Mouse (Mus musculus) myocyte (in vitro differentiated cells): Measurements from ENCODE around the gene Tcf12. TPM values are rescaled to one million over a fixed set of nuclear protein-coding genes. Genes with fewer than 3 reads are reported as not detected.
A peak's percentile ranks its signal among the peaks of the same experiment; 100 is the strongest.

Source experiments
- H3K27me3 ChIP-seq: one replicate; pipeline ENCODE4 v1.6.1; 2011; ENCODE audit not compliant: control insufficient read depth, insufficient read depth, insufficient read length
- H3K36me3 ChIP-seq: one replicate; pipeline ENCODE4 v1.6.1; 2011; ENCODE audit not compliant: control insufficient read depth, insufficient read depth
- H3K4me2 ChIP-seq: one replicate; pipeline ENCODE4 v1.6.1; 2011; ENCODE audit warnings: low read depth, control low read depth
- H3K4me3 ChIP-seq: one replicate; pipeline ENCODE4 v1.5.1; 2011; ENCODE audit warnings: mild to moderate bottlenecking, control low read depth, moderate library complexity
- H3K79me2 ChIP-seq: one replicate; pipeline ENCODE4 v1.6.1; 2011; ENCODE audit not compliant: control insufficient read depth, insufficient read depth
- H3ac ChIP-seq: one replicate; pipeline ENCODE4 v1.6.1; 2011; ENCODE audit not compliant: control insufficient read depth, insufficient read length
- CEBPB ChIP-seq: IDR thresholded peaks from 2 replicates; pipeline ENCODE4 v1.6.1; 2011; ENCODE audit warnings: mild to moderate bottlenecking, moderate library complexity; ENCODE audit not compliant: poor library complexity, insufficient read depth, severe bottlenecking
- E2F4 ChIP-seq: IDR thresholded peaks from one replicate; pipeline ENCODE4 v1.6.1; 2011; ENCODE audit warnings: mild to moderate bottlenecking, control low read depth, moderate library complexity; ENCODE audit not compliant: insufficient read depth
- MAX ChIP-seq: IDR thresholded peaks from one replicate; pipeline ENCODE4 v1.6.1; 2011; ENCODE audit warnings: low read depth, mild to moderate bottlenecking, control low read depth
- MYOD1 ChIP-seq, 3 experiments: IDR thresholded peaks; one replicate each; pipeline ENCODE4 v1.6.1; 2011; ENCODE audit warnings: control low read depth in 2 of 3, low read depth in 2 of 3, mild to moderate bottlenecking in 2 of 3, moderate library complexity in 1 of 3; ENCODE audit not compliant: insufficient read length in 2 of 3, control insufficient read depth in 1 of 3
- MYOG ChIP-seq, 3 experiments: IDR thresholded peaks; one replicate each; pipeline ENCODE4 v1.6.1; 2011; ENCODE audit warnings: control low read depth in 2 of 3, low read depth in 2 of 3, mild to moderate bottlenecking in 2 of 3; ENCODE audit not compliant: insufficient read length in 2 of 3, control insufficient read depth in 1 of 3, insufficient read depth in 1 of 3
- POLR2A ChIP-seq: IDR thresholded peaks from one replicate; pipeline ENCODE4 v1.6.1; 2011; ENCODE audit warnings: low read depth, mild to moderate bottlenecking, control low read depth, moderate library complexity; ENCODE audit not compliant: insufficient read length
- POLR2AphosphoS2 ChIP-seq: IDR thresholded peaks from one replicate; pipeline ENCODE4 v1.6.1; 2011; ENCODE audit warnings: low read depth, control low read depth; ENCODE audit not compliant: insufficient read length
- REST ChIP-seq: IDR thresholded peaks from one replicate; pipeline ENCODE4 v1.6.1; 2011; ENCODE audit warnings: mild to moderate bottlenecking, control low read depth, moderate library complexity; ENCODE audit not compliant: insufficient read depth, insufficient read length
- SRF ChIP-seq: IDR thresholded peaks from one replicate; pipeline ENCODE4 v1.6.1; 2011; ENCODE audit warnings: low read depth; ENCODE audit not compliant: control insufficient read depth, insufficient read length
- TCF12 ChIP-seq: IDR thresholded peaks from one replicate; pipeline ENCODE4 v1.6.1; 2011; ENCODE audit warnings: mild to moderate bottlenecking, control low read depth; ENCODE audit not compliant: poor library complexity, insufficient read depth, severe bottlenecking
- TCF3 ChIP-seq: IDR thresholded peaks from one replicate; pipeline ENCODE4 v1.6.1; 2011; ENCODE audit warnings: low read depth, control low read depth; ENCODE audit not compliant: insufficient read length
- USF1 ChIP-seq: IDR thresholded peaks from one replicate; pipeline ENCODE4 v1.6.1; 2011; ENCODE audit warnings: low read depth, mild to moderate bottlenecking, control low read depth, moderate library complexity
- polyA plus RNA-seq: library from polyadenylated mRNA; unstranded; fragments of >200 nt; fragmentation: generic; extraction: Trizol; gene quantifications from one replicate; pipeline ENCODE4 v1.2.1, GENCODE M21; 2012; ENCODE audit warnings: missing spikeins

Gene Tcf12
- polyA plus RNA-seq, 1 experiment: 34.6 TPM

DNA sequence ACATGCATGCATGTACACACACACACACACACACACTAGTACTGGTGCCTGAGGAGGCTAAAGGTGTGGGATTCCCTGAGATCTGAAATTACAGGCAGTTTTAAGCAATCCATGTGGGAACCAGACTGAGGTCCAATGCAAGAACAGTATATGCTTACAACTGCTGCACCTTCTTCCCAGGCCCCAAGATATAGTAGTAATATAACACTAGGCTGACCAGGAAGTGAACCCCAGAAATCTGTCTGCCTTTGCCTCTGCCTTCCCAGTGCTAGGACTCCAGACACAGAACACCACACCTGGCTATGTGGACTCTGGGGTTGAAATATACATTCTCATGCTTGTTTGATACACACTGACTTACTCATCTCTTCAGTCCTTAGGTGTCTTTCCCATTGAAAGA lies 6.8 kb upstream of the Tcf12 start:
- no peak for TF ChIP-seq E2F4
- TF ChIP-seq REST: no peak
- no peak for TF ChIP-seq POLR2AphosphoS2
- TF ChIP-seq TCF12: no peak
- no peak for TF ChIP-seq SRF
- TF ChIP-seq TCF3: no peak
- no peak for TF ChIP-seq MYOG (IDR thresholded peaks at IDR 0.05; ENCODE audit: control insufficient read depth in 1 of 3, insufficient read depth in 1 of 3, insufficient read length in 2 of 3, low read depth in 2 of 3)
- TF ChIP-seq USF1: no peak
- no peak for TF ChIP-seq CEBPB
- no peak for TF ChIP-seq MAX
- Histone ChIP-seq H3K4me3 (no peak overlapping the region), H3ac (no peak overlapping the region), H3K4me2 (no peak overlapping the region), H3K79me2 (no peaks in the 10 kb centered on the region), H3K27me3 (no peaks in the 10 kb centered on the region), H3K36me3 (no peaks in the 10 kb centered on the region)

DNA sequence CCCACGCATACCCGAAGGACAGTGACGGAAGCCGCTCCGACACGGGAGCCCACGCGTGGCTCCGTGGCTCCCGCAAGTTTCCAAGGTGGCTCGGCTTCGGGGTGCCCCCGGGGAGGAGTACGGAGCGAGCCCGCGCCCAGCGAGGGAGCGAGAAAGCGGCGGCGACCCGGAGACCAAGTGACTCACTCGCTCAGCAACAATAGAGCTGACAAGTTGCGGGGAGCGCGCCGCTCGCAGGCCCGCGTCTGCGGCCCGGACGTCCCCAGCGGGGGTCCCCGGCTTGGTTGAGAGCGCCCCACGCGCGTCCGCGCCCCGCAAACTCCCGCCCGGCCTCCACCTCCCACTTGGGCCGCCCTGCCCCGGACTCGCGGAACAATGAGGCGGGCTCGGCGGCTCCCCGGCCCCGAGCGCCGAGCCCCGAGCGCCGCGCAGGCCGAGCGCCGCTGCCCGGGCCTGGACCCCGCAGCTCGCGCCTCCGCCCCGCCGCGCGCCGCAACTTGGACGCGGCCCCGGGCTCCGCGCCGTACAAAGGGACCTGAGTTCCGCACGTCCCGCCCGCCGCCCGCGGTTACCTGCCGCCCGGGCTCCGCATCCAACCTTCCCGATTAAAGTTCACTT lies 558 bp downstream of the Tcf12 start:
- Histone ChIP-seq H3K36me3 (peaks cover 18% of the 10 kb centered on the region), H3K79me2 (peaks cover 48% of the 10 kb centered on the region), H3K4me2 (no peak overlapping the region), H3K27me3 (no peaks in the 10 kb centered on the region), H3K4me3 (peak overlapping the region; percentile 81), H3ac (peak overlapping the region; percentile 100)
- no peak for TF ChIP-seq MYOG (IDR thresholded peaks at IDR 0.05; ENCODE audit: control insufficient read depth in 1 of 3, insufficient read depth in 1 of 3, insufficient read length in 2 of 3, low read depth in 2 of 3)
- peak; percentile 16 for TF ChIP-seq POLR2A
- TF ChIP-seq TCF3: no peak
- TF ChIP-seq MAX: no peak
- TF ChIP-seq E2F4: no peak

DNA sequence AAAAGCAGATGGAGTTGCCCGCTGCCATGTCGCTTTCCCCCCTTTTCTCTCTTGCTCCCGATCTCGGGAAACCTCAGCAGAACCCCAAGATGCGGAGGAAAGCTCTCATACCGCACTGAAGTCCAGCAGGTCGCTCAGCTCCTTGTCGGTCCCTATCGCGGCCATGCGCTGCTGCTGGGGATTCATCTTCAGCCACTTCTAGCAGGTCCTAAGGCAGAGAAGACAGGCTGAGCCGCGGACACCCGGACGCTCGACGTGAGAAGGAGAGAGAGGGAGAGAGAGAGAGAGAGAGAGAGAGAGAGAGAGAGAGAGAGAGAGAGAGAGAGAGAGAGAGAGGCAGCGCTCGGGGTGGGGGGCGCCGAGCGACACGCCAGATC lies 1.1 kb downstream of the Tcf12 start:
- Histone ChIP-seq H3K4me2 (peak overlapping the region; percentile 82), H3ac (peak overlapping the region; percentile 100), H3K79me2 (peaks cover 53% of the 10 kb centered on the region), H3K36me3 (peaks cover 18% of the 10 kb centered on the region), H3K27me3 (no peaks in the 10 kb centered on the region), H3K4me3 (peak overlapping the region; percentile 81)
- no peak for TF ChIP-seq TCF12
- no peak for TF ChIP-seq MAX
- peak; percentile 1 for TF ChIP-seq POLR2A
- TF ChIP-seq REST: no peak
- no peak for TF ChIP-seq SRF

DNA sequence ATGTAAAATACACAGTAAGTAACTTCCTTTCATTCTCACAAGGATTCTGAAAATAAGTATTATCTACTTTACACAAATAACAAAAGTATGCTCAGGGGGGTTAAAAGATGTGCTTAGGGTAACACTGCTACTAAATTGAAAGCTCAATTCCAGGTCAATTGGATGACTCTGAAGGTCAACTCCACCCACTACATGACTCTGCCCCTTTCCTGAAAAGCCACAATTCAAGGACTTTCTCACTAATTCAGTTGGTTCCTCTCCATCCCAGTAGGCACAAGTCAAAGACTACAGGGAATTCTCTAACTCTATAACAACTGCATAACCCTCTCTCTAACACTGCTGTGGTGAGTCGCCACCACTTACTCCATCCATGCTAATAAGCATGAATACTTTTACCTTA lies 8.2 kb downstream of the Tcf12 start:
- Histone ChIP-seq H3K79me2 (peaks cover 90% of the 10 kb centered on the region), H3ac (no peak overlapping the region), H3K4me3 (no peak overlapping the region), H3K36me3 (peaks cover 13% of the 10 kb centered on the region), H3K27me3 (no peaks in the 10 kb centered on the region), H3K4me2 (no peak overlapping the region)
- TF ChIP-seq SRF (no peak), E2F4 (no peak), POLR2AphosphoS2 (no peak), MAX (no peak), TCF3 (no peak), MYOG (IDR thresholded peaks at IDR 0.05; ENCODE audit: control insufficient read depth in 1 of 3, insufficient read depth in 1 of 3, insufficient read length in 2 of 3, low read depth in 2 of 3) (no peak), REST (no peak), TCF12 (no peak), MYOD1 (IDR thresholded peaks at IDR 0.05; ENCODE audit: control insufficient read depth in 1 of 3, insufficient read length in 2 of 3, low read depth in 2 of 3) (no peak), POLR2A (no peak)

GRCm38 (mm10) chr9:72099945-72100685 lies 11.6 kb downstream of the Tcf12 start:
- no peak overlapping the region for H3ac ChIP-seq
- H3K79me2 ChIP-seq: peaks cover 90% of the 10 kb centered on the region
- H3K4me2 ChIP-seq: peak overlapping the region; percentile 39
- no peak overlapping the region for H3K4me3 ChIP-seq
- no peaks in the 10 kb centered on the region for H3K27me3 ChIP-seq
- TF ChIP-seq SRF (no peak), REST (no peak), POLR2AphosphoS2 (no peak), MAX (no peak), POLR2A (no peak), E2F4 (no peak)
- no peaks in the 10 kb centered on the region for H3K36me3 ChIP-seq
